Mouse (Mus musculus): ENCODE measurements at regions not wholly inside any gene's neighbourhood (a gene's known extent, or its start where the extent isn't known, plus 50 kb on each side); places are given as distances from the start of the nearest gene placed in this dataset.

- Histone ChIP-seq H3K4me2 (no peak overlapping the region), H3K4me1 (replicated peaks) (no peaks in the 10 kb centered on the region), H3K27me3 (no peaks in the 10 kb centered on the region), H3K36me3 (replicated peaks) (no peaks in the 10 kb centered on the region), H3K9ac (no peak overlapping the region), H3K4me3 (replicated peaks) (no peak overlapping the region), H3K27ac (replicated peaks) (no peak overlapping the region), H3K9me3 (replicated peaks) (no peaks in the 10 kb centered on the region)
- ATAC-seq (ENCODE audit: insufficient read depth), result no peak
- WGBS (ENCODE audit: insufficient replicate concordance), result 64% methylated on average over 2 of the region's 2 CpGs
Observed at GRCm38 (mm10) chr2:159708141-159708540, 625.8 kb downstream of the Gm826 start.

DNA sequence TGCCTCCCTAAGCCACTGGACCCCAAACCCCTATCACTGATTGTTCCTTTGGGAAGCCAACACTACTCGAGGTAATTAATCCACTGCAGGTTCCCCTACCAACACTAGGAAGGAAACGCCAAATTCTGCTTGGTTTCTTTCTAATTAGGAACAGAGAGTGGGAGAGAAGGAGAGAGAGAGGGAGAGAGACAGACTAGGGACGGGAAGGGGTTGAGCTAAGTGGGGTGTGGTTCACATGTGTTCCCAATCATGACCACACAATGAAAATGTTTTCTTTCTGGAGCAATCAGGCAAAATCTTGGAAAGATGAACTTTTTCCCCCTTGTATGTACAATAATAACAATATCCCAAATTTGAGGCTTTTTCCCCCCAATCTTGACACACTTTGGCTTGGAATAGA, 619.3 kb downstream of the Gm826 start:
- ATAC-seq (ENCODE audit: insufficient read depth), result no peak
- H3K27me3 ChIP-seq, result no peaks in the 10 kb centered on the region
- no peak overlapping the region for H3K27ac ChIP-seq (replicated peaks)
- no peaks in the 10 kb centered on the region for H3K36me3 ChIP-seq (replicated peaks)
- no peak overlapping the region for H3K4me3 ChIP-seq (replicated peaks)
- no peak overlapping the region for H3K4me2 ChIP-seq
- no peaks in the 10 kb centered on the region for H3K4me1 ChIP-seq (replicated peaks)
- no peak overlapping the region for H3K9ac ChIP-seq
- no peaks in the 10 kb centered on the region for H3K9me3 ChIP-seq (replicated peaks)
- 31% methylated on average over 3 of the region's 3 CpGs for WGBS (ENCODE audit: insufficient replicate concordance)

DNA sequence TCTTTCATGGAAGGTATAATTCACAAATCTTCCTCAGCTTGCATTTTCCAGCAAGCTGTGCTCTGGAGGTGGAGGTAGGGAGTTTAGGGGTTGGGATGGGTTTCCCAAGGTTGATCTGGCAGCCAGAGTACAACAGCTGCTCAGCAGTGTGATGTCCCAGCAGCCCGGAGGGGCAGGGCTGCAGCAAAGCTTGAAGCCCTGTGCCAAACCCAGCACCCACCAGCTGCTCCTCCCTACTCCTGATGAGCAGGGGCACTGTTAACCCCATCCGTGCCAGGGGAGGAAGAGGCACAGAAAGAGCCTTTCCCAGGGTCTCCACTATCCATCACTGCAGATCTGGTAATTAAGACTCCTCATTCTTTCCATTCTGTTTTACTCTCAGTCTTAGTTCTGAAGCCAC, 615.2 kb downstream of the Gm826 start:
- no peaks in the 10 kb centered on the region for H3K36me3 ChIP-seq (replicated peaks)
- no peak for ATAC-seq (ENCODE audit: insufficient read depth)
- no peak overlapping the region for H3K9ac ChIP-seq
- H3K4me1 ChIP-seq (replicated peaks), result no peaks in the 10 kb centered on the region
- no peaks in the 10 kb centered on the region for H3K27me3 ChIP-seq
- no peak overlapping the region for H3K4me2 ChIP-seq
- H3K9me3 ChIP-seq (replicated peaks), result no peaks in the 10 kb centered on the region
- H3K27ac ChIP-seq (replicated peaks), result no peak overlapping the region
- WGBS (ENCODE audit: insufficient replicate concordance), result 34% methylated on average over 2 of the region's 2 CpGs
- H3K4me3 ChIP-seq (replicated peaks), result no peak overlapping the region

DNA sequence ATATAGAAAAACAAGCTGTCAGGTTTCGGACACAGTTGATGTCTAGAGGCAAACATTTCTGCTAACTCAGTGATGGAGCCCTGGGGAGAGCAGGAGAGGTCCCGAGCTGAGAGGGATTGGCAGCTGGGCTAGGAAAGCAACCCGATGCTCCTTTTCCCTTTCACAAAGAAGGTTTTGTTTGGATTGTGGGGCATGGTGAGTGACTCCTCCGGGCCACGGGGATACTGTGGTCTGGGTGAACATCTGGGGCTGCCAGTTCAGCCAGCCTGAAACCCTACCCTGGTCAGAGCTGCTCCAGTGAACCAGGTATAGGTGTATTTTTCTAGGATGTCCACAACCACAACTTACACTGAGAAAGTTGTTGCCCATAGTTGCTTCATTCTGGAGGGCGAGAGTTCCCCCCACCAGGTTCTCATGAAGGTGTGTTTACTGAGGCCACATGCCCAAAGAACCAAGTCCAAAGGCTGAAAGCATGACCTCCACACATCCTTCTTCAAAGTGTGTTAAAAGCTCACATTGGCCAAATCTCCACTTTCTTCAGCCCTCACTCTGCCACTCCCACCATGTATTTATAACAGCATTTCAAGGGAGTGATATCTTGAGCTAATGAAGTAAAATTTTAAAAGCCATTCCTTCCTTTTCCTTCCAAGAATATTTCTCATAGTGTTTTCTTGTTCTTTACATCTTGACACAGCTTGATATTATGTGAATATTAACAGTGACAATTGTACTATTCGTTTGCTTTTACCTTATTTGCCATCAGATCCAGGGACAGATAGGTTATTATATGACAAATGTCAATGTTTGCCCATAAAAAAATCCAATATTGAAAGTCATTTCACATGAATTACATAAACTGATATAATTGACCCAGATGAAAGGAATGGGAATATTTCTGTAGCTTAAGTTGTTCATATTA, 608.5 kb downstream of the Gm826 start:
- no peak overlapping the region for H3K4me2 ChIP-seq
- no peak overlapping the region for H3K27ac ChIP-seq (replicated peaks)
- H3K4me1 ChIP-seq (replicated peaks), result no peaks in the 10 kb centered on the region
- H3K36me3 ChIP-seq (replicated peaks), result no peaks in the 10 kb centered on the region
- no peaks in the 10 kb centered on the region for H3K27me3 ChIP-seq
- no peaks in the 10 kb centered on the region for H3K9me3 ChIP-seq (replicated peaks)
- no peak for ATAC-seq (ENCODE audit: insufficient read depth)
- H3K9ac ChIP-seq, result no peak overlapping the region
- 35% methylated on average over 7 of the region's 7 CpGs for WGBS (ENCODE audit: insufficient replicate concordance)
- no peak overlapping the region for H3K4me3 ChIP-seq (replicated peaks)

- Histone ChIP-seq H3K4me2 (no peak overlapping the region), H3K27me3 (no peaks in the 10 kb centered on the region), H3K36me3 (replicated peaks) (no peaks in the 10 kb centered on the region), H3K27ac (replicated peaks) (no peak overlapping the region), H3K9me3 (replicated peaks) (no peaks in the 10 kb centered on the region), H3K4me1 (replicated peaks) (no peaks in the 10 kb centered on the region), H3K9ac (no peak overlapping the region), H3K4me3 (replicated peaks) (no peak overlapping the region)
- ATAC-seq (ENCODE audit: insufficient read depth), result no peak
- WGBS (ENCODE audit: insufficient replicate concordance), result 58% methylated on average over 3 of the region's 3 CpGs
Observed at GRCm38 (mm10) chr2:159729301-159729700, 604.7 kb downstream of the Gm826 start.

DNA sequence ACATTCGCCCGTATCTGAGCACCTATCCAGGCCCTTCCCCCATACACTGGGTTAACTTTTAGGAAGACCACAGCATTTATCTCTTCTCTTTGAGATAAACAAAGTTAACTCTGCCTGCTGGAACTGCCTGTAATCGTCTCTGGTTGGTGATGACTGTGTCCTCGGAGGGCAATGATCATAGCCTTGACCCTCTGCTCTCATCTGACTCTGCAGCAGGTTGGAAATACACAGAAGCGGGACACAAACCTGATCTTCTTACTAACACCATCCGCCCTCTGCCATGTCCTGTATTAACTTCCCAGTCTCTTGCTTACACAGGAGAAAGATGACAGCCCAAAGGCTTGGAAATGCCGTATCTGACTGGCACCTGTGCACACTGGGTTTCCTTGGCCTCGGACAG, 603.7 kb downstream of the Gm826 start:
- no peak overlapping the region for H3K4me3 ChIP-seq (replicated peaks)
- no peaks in the 10 kb centered on the region for H3K27me3 ChIP-seq
- 44% methylated on average over 8 of the region's 8 CpGs for WGBS (ENCODE audit: insufficient replicate concordance)
- H3K9me3 ChIP-seq (replicated peaks), result no peaks in the 10 kb centered on the region
- no peak overlapping the region for H3K9ac ChIP-seq
- ATAC-seq (ENCODE audit: insufficient read depth), result no peak
- H3K36me3 ChIP-seq (replicated peaks), result no peaks in the 10 kb centered on the region
- no peaks in the 10 kb centered on the region for H3K4me1 ChIP-seq (replicated peaks)
- H3K4me2 ChIP-seq, result no peak overlapping the region
- H3K27ac ChIP-seq (replicated peaks), result no peak overlapping the region

- Histone ChIP-seq H3K36me3 (replicated peaks) (no peaks in the 10 kb centered on the region), H3K27me3 (no peaks in the 10 kb centered on the region), H3K4me3 (replicated peaks) (no peak overlapping the region), H3K4me1 (replicated peaks) (no peaks in the 10 kb centered on the region), H3K9me3 (replicated peaks) (no peaks in the 10 kb centered on the region), H3K27ac (replicated peaks) (no peak overlapping the region), H3K4me2 (no peak overlapping the region), H3K9ac (no peak overlapping the region)
- ATAC-seq (ENCODE audit: insufficient read depth), result no peak
Observed at GRCm38 (mm10) chr2:159731305-159731704, 602.7 kb downstream of the Gm826 start.

DNA sequence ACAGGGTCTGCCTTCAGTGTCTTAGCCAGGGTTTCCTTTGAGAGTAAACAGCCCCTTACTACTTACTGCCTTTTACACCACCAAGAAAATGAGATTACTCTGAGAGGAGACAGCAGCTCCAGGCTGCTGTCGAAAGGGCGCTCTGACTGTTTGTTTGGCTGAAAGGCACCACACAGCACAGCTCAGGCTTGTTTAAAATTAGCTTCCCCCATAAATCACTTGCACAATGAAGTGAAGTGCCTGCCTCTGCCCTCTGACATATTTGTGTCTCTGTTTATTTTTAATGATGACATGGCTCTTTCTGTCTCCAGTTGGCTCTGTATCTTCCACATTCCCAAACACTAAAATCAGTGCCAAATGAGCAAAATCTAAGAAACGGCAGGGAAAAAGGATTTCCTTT, 601.5 kb downstream of the Gm826 start:
- 25% methylated on average over 3 of the region's 3 CpGs for WGBS (ENCODE audit: insufficient replicate concordance)
- H3K27ac ChIP-seq (replicated peaks), result no peak overlapping the region
- no peak for ATAC-seq (ENCODE audit: insufficient read depth)
- no peak overlapping the region for H3K4me2 ChIP-seq
- H3K27me3 ChIP-seq, result no peaks in the 10 kb centered on the region
- H3K4me1 ChIP-seq (replicated peaks), result no peaks in the 10 kb centered on the region
- H3K9me3 ChIP-seq (replicated peaks), result no peaks in the 10 kb centered on the region
- H3K9ac ChIP-seq, result no peak overlapping the region
- no peaks in the 10 kb centered on the region for H3K36me3 ChIP-seq (replicated peaks)
- no peak overlapping the region for H3K4me3 ChIP-seq (replicated peaks)

DNA sequence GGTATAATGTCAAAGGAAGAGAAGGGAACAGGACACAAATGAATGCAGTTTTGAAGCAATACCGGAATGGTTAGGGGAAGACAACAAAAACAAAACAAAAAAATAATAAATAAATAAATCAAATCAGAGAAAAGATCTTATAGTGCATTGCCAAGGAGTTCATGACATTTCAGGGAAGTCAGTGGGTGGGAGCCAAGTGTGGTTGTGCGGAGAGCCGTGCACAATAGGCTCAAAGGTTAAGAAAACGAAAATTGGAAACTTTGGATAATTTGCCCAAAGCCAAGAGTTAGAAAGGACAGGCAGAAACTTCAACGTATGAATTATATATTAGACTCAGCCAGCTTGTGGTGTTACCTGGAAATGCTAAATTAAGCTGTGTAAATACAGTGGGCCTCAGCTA, 599.4 kb downstream of the Gm826 start:
- Histone ChIP-seq H3K27me3 (no peaks in the 10 kb centered on the region), H3K4me2 (no peak overlapping the region), H3K4me3 (replicated peaks) (no peak overlapping the region), H3K9me3 (replicated peaks) (no peaks in the 10 kb centered on the region), H3K27ac (replicated peaks) (no peak overlapping the region), H3K9ac (no peak overlapping the region), H3K36me3 (replicated peaks) (no peaks in the 10 kb centered on the region), H3K4me1 (replicated peaks) (no peaks in the 10 kb centered on the region)
- no peak for ATAC-seq (ENCODE audit: insufficient read depth)
- WGBS (ENCODE audit: insufficient replicate concordance), result 50% methylated on average over 5 of the region's 5 CpGs

GRCm38 (mm10) chr2:159755541-159756011, 578.4 kb downstream of the Gm826 start:
- no peak overlapping the region for H3K4me2 ChIP-seq
- no peak overlapping the region for H3K27ac ChIP-seq (replicated peaks)
- H3K27me3 ChIP-seq, result no peaks in the 10 kb centered on the region
- no peaks in the 10 kb centered on the region for H3K9me3 ChIP-seq (replicated peaks)
- no peak overlapping the region for H3K4me3 ChIP-seq (replicated peaks)
- H3K36me3 ChIP-seq (replicated peaks), result no peaks in the 10 kb centered on the region
- H3K9ac ChIP-seq, result no peak overlapping the region
- no peaks in the 10 kb centered on the region for H3K4me1 ChIP-seq (replicated peaks)
- WGBS (ENCODE audit: insufficient replicate concordance), result 42% methylated on average over 7 of the region's 7 CpGs
- no peak for ATAC-seq (ENCODE audit: insufficient read depth)

GRCm38 (mm10) chr2:159760806-159761205, 573.2 kb downstream of the Gm826 start:
- H3K9me3 ChIP-seq (replicated peaks), result no peaks in the 10 kb centered on the region
- no peak for ATAC-seq (ENCODE audit: insufficient read depth)
- H3K36me3 ChIP-seq (replicated peaks), result no peaks in the 10 kb centered on the region
- H3K27me3 ChIP-seq, result no peaks in the 10 kb centered on the region
- no peak overlapping the region for H3K27ac ChIP-seq (replicated peaks)
- H3K9ac ChIP-seq, result no peak overlapping the region
- WGBS (ENCODE audit: insufficient replicate concordance), result 72% methylated on average over 6 of the region's 6 CpGs
- H3K4me2 ChIP-seq, result no peak overlapping the region
- H3K4me3 ChIP-seq (replicated peaks), result no peak overlapping the region
- H3K4me1 ChIP-seq (replicated peaks), result no peaks in the 10 kb centered on the region

DNA sequence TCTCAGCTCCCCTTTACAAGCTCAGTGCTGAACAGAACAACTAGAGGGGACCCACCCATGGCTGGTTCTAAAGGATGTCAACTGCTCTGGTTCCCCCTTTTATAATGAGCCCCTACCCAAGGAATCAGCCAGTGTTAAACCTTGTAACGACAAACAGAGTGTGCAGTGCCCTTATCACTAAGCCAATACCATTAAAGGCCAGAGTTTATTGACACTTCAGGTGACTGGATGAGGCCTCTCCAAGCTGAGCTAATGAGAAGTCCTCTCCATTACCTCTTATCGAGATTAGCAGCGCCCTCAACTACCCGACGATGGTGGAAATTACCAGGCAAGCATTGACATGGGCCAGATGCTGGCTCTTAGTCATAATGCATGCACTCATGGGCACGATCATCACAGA, 570.8 kb downstream of the Gm826 start:
- WGBS (ENCODE audit: insufficient replicate concordance), result 37% methylated on average over 6 of the region's 6 CpGs

More for the DNA sequence above, 570.8 kb downstream of the Gm826 start:
- H3K36me3 ChIP-seq (replicated peaks), result no peaks in the 10 kb centered on the region
- no peak overlapping the region for H3K4me2 ChIP-seq
- H3K27ac ChIP-seq (replicated peaks), result no peak overlapping the region
- ATAC-seq (ENCODE audit: insufficient read depth), result no peak
- H3K9me3 ChIP-seq (replicated peaks), result no peaks in the 10 kb centered on the region
- H3K4me1 ChIP-seq (replicated peaks), result no peaks in the 10 kb centered on the region
- no peak overlapping the region for H3K4me3 ChIP-seq (replicated peaks)
- no peaks in the 10 kb centered on the region for H3K27me3 ChIP-seq
- no peak overlapping the region for H3K9ac ChIP-seq

All from liver, embryonic 15.5 days (tissue).